Mouse (Mus musculus) heart, postnatal 0 days (tissue): ENCODE results near the gene Abcg4.

ENCODE experiments used
- CTCF ChIP-seq: IDR thresholded peaks from 2 replicates; pipeline ENCODE4 v1.5.1; 2016; ENCODE audit warnings: antibody characterized with exemption, control low read depth, low read depth
- EP300 ChIP-seq: IDR thresholded peaks from 2 replicates; pipeline ENCODE4 v1.6.1; 2016; ENCODE audit warnings: antibody characterized with exemption, low read depth

DNA sequence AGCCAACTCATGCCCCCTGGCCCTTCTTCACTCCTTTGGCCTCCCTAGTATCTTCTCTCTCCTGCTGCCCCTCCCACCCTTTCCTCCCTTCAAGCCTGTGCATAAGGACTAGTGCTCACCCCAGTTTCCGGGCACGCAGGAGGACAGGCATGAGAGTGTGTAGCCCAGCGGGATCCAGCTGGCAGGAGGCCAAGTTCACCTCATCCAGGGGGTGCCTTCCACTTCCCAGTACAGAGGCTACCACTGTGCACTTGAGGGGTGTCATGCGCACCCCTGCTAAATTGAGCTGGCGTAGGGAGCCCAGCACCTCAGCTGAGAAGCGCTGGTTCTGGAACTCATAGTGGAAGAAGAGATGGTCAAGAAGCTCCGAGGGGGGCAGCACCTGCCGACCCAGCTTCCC, 32.2 kb downstream of the Abcg4 start:
- TF ChIP-seq CTCF, result no peak
- TF ChIP-seq EP300, result no peak
